Mouse (Mus musculus) CH12.LX (cell line): Measurements from ENCODE around the gene Pxt1. TPM values are rescaled to one million over a fixed set of nuclear protein-coding genes. Genes with fewer than 3 reads are reported as not detected.

ENCODE experiments used
- DNase-seq: peaks from one replicate; pipeline ENCODE4 v3.0.0-alpha.2; 2013; ENCODE audit errors: extremely low read depth
- H3K27ac ChIP-seq: 2 replicates; pipeline ENCODE4 v1.5.1; 2012; ENCODE audit warnings: low read depth, mild to moderate bottlenecking, control low read depth, moderate library complexity; ENCODE audit not compliant: insufficient read depth
- H3K27me3 ChIP-seq: replicated peaks from 2 replicates; pipeline ENCODE3; 2012; ENCODE audit warnings: inconsistent platforms
- H3K36me3 ChIP-seq, 2 experiments: replicated peaks in 1 of 2; 2 replicates each; pipeline versions ENCODE3 to v1.6.1; 2012; ENCODE audit warnings: inconsistent platforms in 1 of 2, low read length in 1 of 2, mild to moderate bottlenecking in 1 of 2, mixed read lengths in 1 of 2, moderate library complexity in 1 of 2; ENCODE audit not compliant: control insufficient read depth in 1 of 2, insufficient read depth in 1 of 2
- H3K4me1 ChIP-seq, 2 experiments: 2 replicates each; pipeline ENCODE4 v1.6.1; 2012; ENCODE audit warnings: inconsistent platforms in 1 of 2, moderate library complexity in 1 of 2; ENCODE audit not compliant: insufficient read depth in 2 of 2, control insufficient read depth in 1 of 2
- H3K4me2 ChIP-seq: 2 replicates; pipeline ENCODE4 v1.6.1; 2012; ENCODE audit warnings: low read depth, mild to moderate bottlenecking, control low read depth; ENCODE audit not compliant: poor library complexity, insufficient read depth, severe bottlenecking
- H3K4me3 ChIP-seq, 3 experiments: fragments of 150-350 bp in 1 of 3; sonication (generic) in 1 of 3; replicated peaks in 1 of 3; 2 replicates each; pipeline versions ENCODE3 to v1.5.1; 2011 to 2012; ENCODE audit warnings: low read depth in 2 of 3, low read length in 2 of 3, mild to moderate bottlenecking in 2 of 3, moderate library complexity in 2 of 3, control low read depth in 1 of 3, improper control_type of control experiment in 1 of 3, inconsistent platforms in 1 of 3, mixed read lengths in 1 of 3; ENCODE audit not compliant: poor library complexity in 1 of 3
- H3K79me2 ChIP-seq: replicated peaks from 2 replicates; pipeline ENCODE4 v1.6.1; 2012; ENCODE audit warnings: mild to moderate bottlenecking, moderate library complexity; ENCODE audit not compliant: control insufficient read depth, poor library complexity, insufficient read depth, severe bottlenecking; ENCODE audit errors: extremely low read depth
- H3K9ac ChIP-seq: 2 replicates; pipeline ENCODE4 v1.6.1; 2012; ENCODE audit warnings: low read depth, mild to moderate bottlenecking, control low read depth, moderate library complexity; ENCODE audit not compliant: insufficient read depth
- H3K9me3 ChIP-seq: replicated peaks from 2 replicates; pipeline ENCODE3; 2012; ENCODE audit warnings: low read length, inconsistent platforms, mixed read lengths
- BHLHE40 ChIP-seq: IDR thresholded peaks from 2 replicates; pipeline ENCODE4 v1.6.1; 2011; ENCODE audit warnings: mild to moderate bottlenecking, low read depth, low read length, improper control_type of control experiment
- CHD1 ChIP-seq: IDR thresholded peaks from 2 replicates; pipeline ENCODE4 v1.6.1; 2012; ENCODE audit warnings: low read depth, low read length, improper control_type of control experiment, inconsistent platforms
- CHD2 ChIP-seq: IDR thresholded peaks from 2 replicates; pipeline ENCODE4 v1.6.1; 2011; ENCODE audit warnings: low read length, improper control_type of control experiment
- ELF1 ChIP-seq: IDR thresholded peaks from 2 replicates; pipeline ENCODE4 v1.6.1; 2014; ENCODE audit warnings: low read depth, mild to moderate bottlenecking, inconsistent platforms, low read length, improper control_type of control experiment
- ETS1 ChIP-seq: conservative IDR thresholded peaks from 2 replicates; pipeline ENCODE4 v1.6.1; 2012; ENCODE audit warnings: low read depth, mild to moderate bottlenecking, inconsistent platforms, low read length, improper control_type of control experiment, moderate library complexity
- HCFC1 ChIP-seq: IDR thresholded peaks from 2 replicates; pipeline ENCODE4 v1.6.1; 2012; ENCODE audit warnings: low read depth, mild to moderate bottlenecking, inconsistent platforms, low read length, improper control_type of control experiment
- JUND ChIP-seq: conservative IDR thresholded peaks from 2 replicates; pipeline ENCODE4 v1.6.1; 2011; ENCODE audit warnings: low read depth, low read length, improper control_type of control experiment
- MAFK ChIP-seq: IDR thresholded peaks from 2 replicates; pipeline ENCODE4 v1.6.1; 2011; ENCODE audit warnings: low read length, improper control_type of control experiment; ENCODE audit not compliant: insufficient replicate concordance
- MAX ChIP-seq: IDR thresholded peaks from 2 replicates; pipeline ENCODE4 v1.6.1; 2011; ENCODE audit warnings: low read length, improper control_type of control experiment
- MAZ ChIP-seq: IDR thresholded peaks from 2 replicates; pipeline ENCODE4 v1.6.1; 2012; ENCODE audit warnings: low read depth, mild to moderate bottlenecking, inconsistent platforms, low read length, improper control_type of control experiment, moderate library complexity
- MEF2A ChIP-seq: IDR thresholded peaks from 2 replicates; pipeline ENCODE4 v1.6.1; 2014; ENCODE audit warnings: low read depth, mild to moderate bottlenecking, inconsistent platforms, low read length, improper control_type of control experiment, borderline replicate concordance
- MXI1 ChIP-seq: IDR thresholded peaks from 2 replicates; pipeline ENCODE4 v1.6.1; 2011; ENCODE audit warnings: mild to moderate bottlenecking, low read depth, low read length, improper control_type of control experiment
- NELFE ChIP-seq: IDR thresholded peaks from 2 replicates; pipeline ENCODE4 v1.6.1; 2011; ENCODE audit warnings: low read depth, low read length, improper control_type of control experiment
- PAX5 ChIP-seq: IDR thresholded peaks from 2 replicates; pipeline ENCODE4 v1.6.1; 2012; ENCODE audit warnings: low read length, inconsistent platforms, mixed read lengths
- POLR2A ChIP-seq: IDR thresholded peaks from 2 replicates; pipeline ENCODE4 v1.6.1; 2011; ENCODE audit warnings: low read depth, mild to moderate bottlenecking, improper control_type of control experiment, low read length
- RAD21 ChIP-seq: IDR thresholded peaks from 2 replicates; pipeline ENCODE4 v1.6.1; 2011; ENCODE audit warnings: low read depth, mild to moderate bottlenecking, low read length, improper control_type of control experiment, moderate library complexity
- RCOR1 ChIP-seq: conservative IDR thresholded peaks from 2 replicates; pipeline ENCODE4 v1.6.1; 2012; ENCODE audit warnings: low read depth, mild to moderate bottlenecking, inconsistent platforms, low read length, improper control_type of control experiment
- SMC3 ChIP-seq: IDR thresholded peaks from 2 replicates; pipeline ENCODE4 v1.6.1; 2011; ENCODE audit warnings: low read depth, low read length, improper control_type of control experiment
- TCF12 ChIP-seq: IDR thresholded peaks from 2 replicates; pipeline ENCODE4 v1.6.1; 2014; ENCODE audit warnings: low read depth, mild to moderate bottlenecking, inconsistent platforms, low read length, improper control_type of control experiment
- UBTF ChIP-seq: IDR thresholded peaks from 2 replicates; pipeline ENCODE4 v1.6.1; 2012; ENCODE audit warnings: low read depth, mild to moderate bottlenecking, inconsistent platforms, low read length, improper control_type of control experiment, moderate library complexity
- USF1 ChIP-seq: IDR thresholded peaks from 2 replicates; pipeline ENCODE4 v1.6.1; 2014; ENCODE audit warnings: low read depth, mild to moderate bottlenecking, inconsistent platforms, low read length, improper control_type of control experiment
- ZC3H11A ChIP-seq: IDR thresholded peaks from 2 replicates; pipeline ENCODE4 v1.6.1; 2012; ENCODE audit warnings: low read depth, mild to moderate bottlenecking, inconsistent platforms, low read length, improper control_type of control experiment
- ZKSCAN1 ChIP-seq: IDR thresholded peaks from 2 replicates; pipeline ENCODE4 v1.6.1; 2012; ENCODE audit warnings: low read depth, inconsistent platforms, low read length, improper control_type of control experiment, borderline replicate concordance
- ZNF384 ChIP-seq: IDR thresholded peaks from 2 replicates; pipeline ENCODE4 v1.6.1; 2012; ENCODE audit warnings: low read depth, low read length, improper control_type of control experiment, inconsistent platforms
- dilution Hi-C: fragments of 300-500 bp; cut with MboI; formaldehyde crosslinking; loops from 2 replicates; pipeline ENCODE4 v1.14.3; 2020; ENCODE audit warnings: low sequenced_read_pairs; ENCODE audit not compliant: extremely low pct_unique_long_range_greater_than_20kb, extremely low pct_ligation_motif_present
- in situ Hi-C: fragments of 300-500 bp; cut with MboI; formaldehyde crosslinking; loops from 3 replicates; pipeline ENCODE4 v1.14.3; 2019; ENCODE audit warnings: low sequenced_read_pairs, low pct_ligation_motif_present, low pct_unique_long_range_greater_than_20kb, mixed read lengths
- polyA plus RNA-seq: library from polyadenylated mRNA; unstranded; fragments of >175 nt; gene quantifications from 2 replicates; pipeline ENCODE4 v1.2.1, GENCODE M21; 2012; ENCODE audit warnings: low read depth; ENCODE audit not compliant: insufficient read length
- total RNA-seq, 2 experiments: library from RNA; depleted of rRNA; stranded (reverse); fragments of 300-350 nt in 1 of 2; fragments of >200 nt in 1 of 2; gene quantifications; 2 replicates each; pipeline ENCODE4 v1.2.3; 2012 to 2014

The Pxt1 gene
- total and polyA plus RNA-seq, 3 experiments: not detected

- DNase-seq: no peak
- H3K4me1 ChIP-seq: peaks cover 2 to 25% of the 10 kb centered on the region in 2 experiments; a peak in 2 of 4 replicates
- dilution Hi-C loops: no loop called here
- no peak overlapping the region for H3K4me3 ChIP-seq
- no peak overlapping the region for H3K4me2 ChIP-seq
- peaks cover 43 to 70% of the 10 kb centered on the region in 2 experiments for H3K36me3 ChIP-seq
- H3K27me3 ChIP-seq: no peaks in the 10 kb centered on the region
- H3K9ac ChIP-seq: no peak overlapping the region
- no peak overlapping the region for H3K27ac ChIP-seq
- in situ Hi-C loops: no loop called here
- no peaks in the 10 kb centered on the region for H3K9me3 ChIP-seq
- TF ChIP-seq PAX5 (no peak), RAD21 (no peak), TCF12 (no peak), MXI1 (no peak), ETS1 (no peak), ZKSCAN1 (no peak), CHD1 (no peak), JUND (no peak), HCFC1 (no peak)
- no peaks in the 10 kb centered on the region for H3K79me2 ChIP-seq
These were observed 47.6 kb upstream of the Pxt1 start for GRCm38 (mm10) chr17:28991286-28991685.

GRCm38 (mm10) chr17:28990060-28990459 lies 46.4 kb upstream of the Pxt1 start:
- DNase-seq: no peak
- Histone ChIP-seq H3K79me2 (no peaks in the 10 kb centered on the region), H3K9ac (no peak overlapping the region), H3K4me3 (no peak overlapping the region), H3K9me3 (no peaks in the 10 kb centered on the region), H3K27me3 (no peaks in the 10 kb centered on the region), H3K4me1 (peaks cover 2 to 25% of the 10 kb centered on the region in 2 experiments; a peak in 2 of 4 replicates), H3K36me3 (peaks cover 47 to 75% of the 10 kb centered on the region in 2 experiments), H3K27ac (no peak overlapping the region; the same call in 1 of the 2 replicates), H3K4me2 (no peak overlapping the region)
- no peak for TF ChIP-seq POLR2A
- no peak for TF ChIP-seq MAZ
- TF ChIP-seq RCOR1: no peak
- TF ChIP-seq MAFK: no peak
- TF ChIP-seq ZNF384: no peak
- TF ChIP-seq MXI1: no peak
- no peak for TF ChIP-seq USF1
- no peak for TF ChIP-seq UBTF
- TF ChIP-seq ELF1: no peak
- TF ChIP-seq NELFE: no peak
- no peak for TF ChIP-seq CHD2
- TF ChIP-seq SMC3: no peak
- no peak for TF ChIP-seq RAD21
- no peak for TF ChIP-seq ZC3H11A
- no peak for TF ChIP-seq MAX
- TF ChIP-seq MEF2A: no peak
- no peak for TF ChIP-seq BHLHE40
- in situ Hi-C loops: no loop called here
- dilution Hi-C loops: no loop called here
